Comparison of ENCODE assay signal across 14 mouse cellular contexts in genomic region chr2:112259241-112259962, GRCm38 (mm10). TPM values are rescaled to one million over a fixed set of nuclear protein-coding genes. Genes with fewer than 3 reads are reported as not detected.
DNase-seq lines count a peak whose midpoint lies in the region; ATAC-seq and TF ChIP-seq lines count a peak whose summit lies in the region.
"Had no signal": no experiment of that assay in that cellular context is flagged by ENCODE, and none has a peak within 500 bp of the region (broad histone marks: within the 10 kb centered on the region; RNA-seq: fewer than 3 reads in every experiment).

Gene Nutm1, minus strand, starts transcription at chr2:112259291.

- TF ChIP-seq EP300 in ES-Bruce4 (IDR thresholded peaks at IDR 0.05; ENCODE audit: insufficient read depth, low read depth, low read length): no peak

- H3K9ac ChIP-seq in ES-Bruce4 (ENCODE audit: low read depth, poor library complexity, severe bottlenecking): no peak within 1 kb of the TSS
- H3K9ac ChIP-seq in midbrain, embryonic 13.5 days (replicated peaks): no peak within 1 kb of the TSS
- H3K9ac ChIP-seq: embryonic facial prominence, embryonic 13.5 days; neural tube, embryonic 13.5 days had no signal

- no peaks in the 10 kb centered on the region for H3K4me1 ChIP-seq in ES-Bruce4 (ENCODE audit: control insufficient read depth, insufficient read depth, low read length)
- H3K4me1 ChIP-seq in midbrain, embryonic 13.5 days (replicated peaks): peaks cover 12% of the 10 kb centered on the region

- DNase-seq in layer of hippocampus, adult 2 months (ENCODE audit: low spot score in 2 of 2): no peak
- no peak for DNase-seq in layer of hippocampus, adult 9-10 months (ENCODE audit: low spot score)
- peak; percentile 78 for DNase-seq in A20 (ENCODE audit: low read depth, low spot score)
- DNase-seq in lung, postnatal 10 days: peak; percentile 30
- DNase-seq in thymus, postnatal 36 days: no peak
- DNase-seq in thymus, adult 18-20 months: no peak
- DNase-seq: heart, postnatal 4 days; kidney, postnatal 14 days; right cerebral cortex, postnatal 25 days had no signal

- no peak for ATAC-seq in midbrain, embryonic 13.5 days

- no peak for TF ChIP-seq POLR2A in ES-Bruce4 (IDR thresholded peaks at IDR 0.05; ENCODE audit: insufficient read depth, low read length)

- no peaks in the 10 kb centered on the region for H3K9me3 ChIP-seq in ES-Bruce4 (replicated peaks; ENCODE audit: control insufficient read depth, insufficient read depth, low read length, poor library complexity, severe bottlenecking)
- H3K9me3 ChIP-seq in midbrain, embryonic 13.5 days: no peaks in the 10 kb centered on the region
- H3K9me3 ChIP-seq: embryonic facial prominence, embryonic 13.5 days; neural tube, embryonic 13.5 days had no signal

- no peak within 1 kb of the TSS for H3K4me2 ChIP-seq in midbrain, embryonic 13.5 days (replicated peaks)
- H3K4me2 ChIP-seq: embryonic facial prominence, embryonic 13.5 days; neural tube, embryonic 13.5 days had no signal

- H3K27me3 ChIP-seq in ES-Bruce4 (ENCODE audit: control insufficient read depth, insufficient read depth, low read length, poor library complexity, severe bottlenecking): no peaks in the 10 kb centered on the region
- H3K27me3 ChIP-seq in midbrain, embryonic 13.5 days: no peaks in the 10 kb centered on the region
- H3K27me3 ChIP-seq: embryonic facial prominence, embryonic 13.5 days; neural tube, embryonic 13.5 days had no signal

- H3K27ac ChIP-seq in layer of hippocampus, adult 2 months: no peak within 1 kb of the TSS
- no peak within 1 kb of the TSS for H3K27ac ChIP-seq in ES-Bruce4 (ENCODE audit: insufficient read depth, low read length)
- no peak within 1 kb of the TSS for H3K27ac ChIP-seq in midbrain, embryonic 13.5 days
- H3K27ac ChIP-seq: embryonic facial prominence, embryonic 13.5 days; neural tube, embryonic 13.5 days had no signal

- peaks cover 5% of the 10 kb centered on the region for H3K36me3 ChIP-seq in ES-Bruce4 (ENCODE audit: control insufficient read depth, insufficient read depth, low read length, poor library complexity, severe bottlenecking)
- no peaks in the 10 kb centered on the region for H3K36me3 ChIP-seq in midbrain, embryonic 13.5 days
- H3K36me3 ChIP-seq: embryonic facial prominence, embryonic 13.5 days; neural tube, embryonic 13.5 days had no signal

- peak; percentile 46 for TF ChIP-seq CTCF in layer of hippocampus, adult 2 months (conservative IDR thresholded peaks at IDR 0.05)
- peak; percentile 44 for TF ChIP-seq CTCF in ES-Bruce4 (IDR thresholded peaks at IDR 0.05; ENCODE audit: low read depth, low read length)

- WGBS in midbrain, embryonic 13.5 days: 74% methylated on average over 10 of the region's 10 CpGs

- no peak within 1 kb of the TSS for H3K4me3 ChIP-seq in layer of hippocampus, adult 2 months
- H3K4me3 ChIP-seq in ES-Bruce4 (ENCODE audit: low read depth, low read length): no peak within 1 kb of the TSS
- no peak within 1 kb of the TSS for H3K4me3 ChIP-seq in midbrain, embryonic 13.5 days (replicated peaks)
- H3K4me3 ChIP-seq: embryonic facial prominence, embryonic 13.5 days; neural tube, embryonic 13.5 days had no signal

RNA-seq across cellular contexts. Expression of gene Nutm1, which starts in this region (rescaled TPM):
- not detected for total RNA-seq in layer of hippocampus, adult 2 months (2021)
- polyA plus RNA-seq in ES-Bruce4 (2011; ENCODE audit: insufficient read depth, insufficient read length, low read depth, missing spikeins): not detected in 2 replicates
- 0.05 TPM in 1 of 2 replicates, not detected in the other for polyA plus RNA-seq in midbrain, embryonic 13.5 days (2015; fragmentation: Nextera tagmentation; extraction: Ambion mirVana)
- total RNA-seq: heart, postnatal 4 days; left cerebral cortex, postnatal 14 days had no signal
- polyA plus RNA-seq: embryonic facial prominence, embryonic 13.5 days had no signal

Comparison
In these comparisons a context has a peak if more than half of its experiments do, and no peak if none do; other contexts are left out.
1. DNase-seq: peak in A20 (single experiment) and lung, postnatal 10 days (single experiment); none in layer of hippocampus, adult 2 months (0 of 2), layer of hippocampus, adult 9-10 months (single experiment), thymus, postnatal 36 days (0 of 2) and thymus, adult 18-20 months (0 of 2).